Mouse (Mus musculus) layer of hippocampus, adult 2 months (tissue): Measurements from ENCODE around the gene Tsga10ip. TPM values are rescaled to one million over a fixed set of nuclear protein-coding genes. Genes with fewer than 3 reads are reported as not detected.

Experiments used
- DNase-seq, 2 experiments: peaks; one replicate each; pipeline ENCODE4 v3.0.0; 2022; ENCODE audit warnings: low spot score in 2 of 2
- H3K27ac ChIP-seq: fragments of 200-600 bp; 2 replicates; pipeline ENCODE4 v1.8.1; 2022
- H3K4me3 ChIP-seq: fragments of 200-600 bp; 2 replicates; pipeline ENCODE4 v1.8.1; 2022; ENCODE audit warnings: mild to moderate bottlenecking
- CTCF ChIP-seq: fragments of 200-600 bp; conservative IDR thresholded peaks from 2 replicates; pipeline ENCODE4 v1.8.1; 2022; ENCODE audit warnings: antibody characterized with exemption, mild to moderate bottlenecking, moderate library complexity
- long read RNA-seq, 2 experiments: library from polyadenylated mRNA; stranded (forward); transcript quantifications; one replicate each; pipeline ENCODE4 v2.0.0; 2021; ENCODE audit warnings: borderline mapping rate in 2 of 2
- total RNA-seq, 2 experiments: library from RNA; stranded (reverse); gene quantifications; 2 replicates each; pipeline ENCODE4 v1.2.3; 2021

Tsga10ip gene
- total RNA-seq: under 1 TPM; 0.20 to 0.37 TPM
- long read RNA-seq, experiment 1, partial matches to known transcripts: 0 of 1 reads
- long read RNA-seq, experiment 1, other reads (novel, unspliced or antisense): 1 of 1 reads
- long read RNA-seq, experiment 2: 0 reads

DNA sequence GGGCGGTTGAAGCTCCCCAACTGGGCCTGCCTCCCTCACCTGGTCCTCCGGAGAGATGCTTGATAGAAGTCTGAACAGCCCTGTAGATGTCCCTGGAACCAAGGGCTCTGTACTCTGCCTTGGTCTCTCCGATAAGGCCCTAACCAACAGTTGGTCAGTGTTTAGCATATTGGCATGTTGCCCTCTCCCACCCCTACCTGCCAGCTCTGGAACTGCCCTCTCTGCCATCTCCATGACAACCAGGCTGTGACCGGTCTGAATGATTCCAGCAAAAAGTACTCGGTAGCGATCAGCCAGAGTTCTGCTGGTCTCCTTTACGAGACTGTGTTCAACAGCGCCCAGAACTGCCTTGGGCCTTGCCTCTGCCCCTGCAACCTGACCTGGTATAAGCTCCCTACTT, at the start of gene Tsga10ip:
Gene Tsga10ip (minus strand): TSS at position 234 of the 400 bp plus-strand sequence.
- TF ChIP-seq CTCF: no peak
- no peak for DNase-seq
- Histone ChIP-seq H3K27ac (no peak within 1 kb of the TSS), H3K4me3 (no peak within 1 kb of the TSS)

DNA sequence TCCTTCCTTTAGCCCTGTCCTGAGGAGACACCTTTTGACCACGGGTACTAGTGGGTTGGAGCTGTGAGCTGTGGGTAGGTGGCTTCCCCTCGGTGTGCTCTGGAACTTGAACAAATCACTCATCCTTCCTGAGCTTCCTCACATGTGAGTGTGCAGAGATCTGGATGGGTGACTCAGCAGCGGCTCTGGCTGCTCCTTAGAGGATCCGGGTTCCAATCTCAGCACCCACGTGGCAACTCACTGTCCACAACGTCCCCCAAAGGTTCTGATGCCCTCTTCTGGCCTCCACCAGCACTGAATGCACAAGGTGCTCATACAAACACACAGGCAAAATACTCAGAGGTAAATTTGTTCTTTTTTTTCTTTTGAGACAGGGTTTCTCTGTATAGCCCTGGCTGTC, 49.4 kb upstream of the Tsga10ip start:
- DNase-seq: no peak
- Histone ChIP-seq H3K4me3 (no peak overlapping the region), H3K27ac (no peak overlapping the region)
- no peak for TF ChIP-seq CTCF

DNA sequence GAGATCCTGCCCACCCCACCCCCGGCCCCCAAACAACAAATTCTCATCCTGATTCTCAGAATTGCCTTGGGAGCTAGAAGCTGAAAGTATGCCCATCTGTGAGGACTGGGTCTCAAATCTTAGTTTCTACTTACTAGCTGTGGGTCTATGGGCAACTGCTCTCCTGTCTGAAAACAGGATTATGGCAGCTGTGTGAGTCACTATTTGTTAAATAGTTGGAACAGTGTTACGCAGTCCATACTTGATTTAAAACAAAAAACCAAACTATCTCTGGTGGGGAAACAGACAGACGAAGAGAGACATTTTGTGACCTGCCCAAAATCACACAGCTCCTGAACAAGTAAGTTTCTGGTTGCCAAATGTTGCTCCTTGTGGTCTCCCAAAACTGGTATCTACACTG, 47.3 kb upstream of the Tsga10ip start:
- no peak overlapping the region for H3K4me3 ChIP-seq
- TF ChIP-seq CTCF: no peak
- no peak overlapping the region for H3K27ac ChIP-seq
- DNase-seq: no peak

DNA sequence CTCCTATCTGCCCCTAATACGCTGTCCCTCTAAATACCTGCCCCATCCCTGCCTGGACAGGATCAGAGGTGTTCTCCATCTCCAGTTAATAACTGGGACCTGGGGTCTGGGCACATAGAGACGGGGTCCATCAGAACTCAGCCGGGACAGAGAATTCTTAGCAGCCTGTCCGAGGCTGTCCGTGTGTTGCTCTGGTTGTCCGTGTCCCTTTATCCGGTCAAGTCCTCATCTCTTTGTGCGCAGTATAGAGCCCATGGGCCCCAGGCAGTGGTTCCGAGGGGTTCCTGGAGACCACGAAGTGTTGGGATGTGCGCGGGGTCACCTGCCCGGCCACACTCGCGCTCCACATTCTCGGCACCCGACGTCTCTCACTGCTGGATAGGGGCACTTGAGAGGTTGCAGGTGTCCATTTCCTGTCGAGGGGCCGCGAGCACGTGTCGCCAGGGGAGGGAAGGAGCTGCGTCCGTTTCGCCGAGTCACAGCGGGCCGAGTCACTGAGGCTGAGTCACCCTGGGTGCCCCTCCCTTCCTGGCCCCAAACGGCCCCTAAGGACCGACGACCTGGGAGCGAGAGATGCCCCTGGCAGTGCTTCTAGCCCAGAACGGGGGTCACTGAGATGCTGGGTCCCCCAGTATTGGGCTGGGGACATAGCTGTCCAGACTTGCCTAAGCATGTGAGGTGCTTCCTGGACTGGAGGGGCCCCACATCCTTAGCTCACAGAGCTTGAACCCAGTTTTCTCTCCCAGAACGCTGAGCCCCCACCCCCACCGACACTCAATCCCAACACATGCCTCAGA, 46.2 kb upstream of the Tsga10ip start:
- DNase-seq: no peak
- no peak overlapping the region for H3K27ac ChIP-seq
- H3K4me3 ChIP-seq: peak overlapping the region; percentile 59
- TF ChIP-seq CTCF: no peak

DNA sequence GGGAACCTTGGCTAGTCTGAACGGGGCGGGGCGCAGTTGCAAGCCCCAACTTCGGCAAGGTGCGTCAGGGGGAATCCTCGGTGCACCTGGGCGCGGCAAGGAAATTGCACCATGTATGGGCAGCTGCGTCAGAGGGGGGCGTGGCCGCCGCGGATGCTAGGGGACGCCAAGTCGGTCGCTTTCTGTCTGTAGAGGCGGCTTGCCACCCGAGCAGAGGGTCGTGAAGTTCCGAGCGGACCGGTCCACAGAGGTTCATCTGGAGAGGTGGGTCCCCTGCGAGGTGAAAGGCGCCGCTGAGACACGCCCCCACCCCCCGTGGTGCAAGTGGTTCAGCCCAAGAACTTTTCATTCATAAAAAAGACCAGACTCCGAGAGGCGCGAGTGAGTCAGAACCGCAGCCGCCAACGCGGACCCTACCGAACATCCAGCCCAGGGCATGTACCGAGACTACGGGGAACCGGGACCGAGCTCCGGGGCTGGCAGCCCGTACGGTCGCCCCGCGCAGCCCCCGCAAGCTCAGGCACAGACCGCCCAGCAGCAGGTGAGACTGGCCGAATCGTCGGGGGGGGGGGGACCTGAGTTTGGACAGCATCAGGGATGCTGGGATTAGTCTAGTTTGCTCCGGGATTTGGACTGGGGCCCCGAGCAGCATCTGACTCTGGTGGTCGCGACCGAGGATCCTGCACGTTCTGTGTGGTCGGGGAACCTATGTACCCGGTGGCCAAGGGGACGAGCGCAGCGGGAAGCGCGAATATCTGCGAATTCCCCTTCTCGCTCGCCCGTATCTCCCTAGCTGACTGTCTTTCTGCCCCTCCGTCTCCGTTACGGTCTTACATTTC, 45.4 kb upstream of the Tsga10ip start, which contains the start of gene Fosl1:
Gene Fosl1 (plus strand): TSS at position 33 of the 839 bp plus-strand sequence.
- H3K27ac ChIP-seq: no peak within 1 kb of the TSS
- DNase-seq: peak; percentile 57 to 69
- no peak for TF ChIP-seq CTCF
- H3K4me3 ChIP-seq: peak within 1 kb of the TSS; percentile 59

DNA sequence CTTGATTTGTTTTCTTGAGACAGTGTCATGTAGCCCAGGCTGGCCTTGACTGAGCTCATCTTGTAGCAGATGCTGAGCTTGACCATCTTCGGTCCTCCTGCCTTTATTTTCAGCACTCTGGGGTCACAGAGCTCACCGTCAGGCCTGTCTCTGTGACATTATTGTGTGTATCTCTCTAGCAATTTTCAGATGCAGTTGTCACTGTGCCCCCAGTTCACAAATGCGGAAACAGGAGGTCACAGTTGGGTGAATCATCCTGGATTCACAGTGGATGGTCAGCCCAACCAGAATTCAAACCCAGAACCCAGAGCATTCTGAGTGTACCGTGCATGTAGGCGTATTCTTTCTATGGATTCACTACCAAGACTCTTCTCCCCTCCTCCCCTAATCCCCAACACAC, 43.4 kb upstream of the Tsga10ip start:
- DNase-seq: no peak
- TF ChIP-seq CTCF: no peak
- no peak overlapping the region for H3K4me3 ChIP-seq
- no peak overlapping the region for H3K27ac ChIP-seq

DNA sequence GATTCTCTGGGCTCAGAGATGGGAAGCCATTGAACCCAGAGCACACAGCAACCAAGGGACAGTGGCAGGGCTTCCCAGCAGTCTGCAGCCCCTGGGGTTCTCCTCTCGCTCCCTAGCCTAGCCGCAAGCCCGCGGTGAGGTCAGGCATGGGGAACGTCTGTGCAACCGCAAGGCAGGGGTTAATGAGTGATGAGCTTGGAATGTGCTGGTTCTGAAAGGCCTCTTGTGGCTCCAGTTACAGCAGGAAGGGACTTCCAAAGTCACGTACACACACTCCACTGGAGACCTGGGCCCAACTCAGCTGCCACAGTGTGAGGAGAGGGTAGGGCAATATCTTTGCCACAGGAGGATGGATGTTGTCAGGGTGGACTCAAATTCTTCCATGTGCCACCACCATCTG, 42.6 kb upstream of the Tsga10ip start:
- no peak for DNase-seq
- no peak for TF ChIP-seq CTCF
- no peak overlapping the region for H3K4me3 ChIP-seq
- no peak overlapping the region for H3K27ac ChIP-seq

DNA sequence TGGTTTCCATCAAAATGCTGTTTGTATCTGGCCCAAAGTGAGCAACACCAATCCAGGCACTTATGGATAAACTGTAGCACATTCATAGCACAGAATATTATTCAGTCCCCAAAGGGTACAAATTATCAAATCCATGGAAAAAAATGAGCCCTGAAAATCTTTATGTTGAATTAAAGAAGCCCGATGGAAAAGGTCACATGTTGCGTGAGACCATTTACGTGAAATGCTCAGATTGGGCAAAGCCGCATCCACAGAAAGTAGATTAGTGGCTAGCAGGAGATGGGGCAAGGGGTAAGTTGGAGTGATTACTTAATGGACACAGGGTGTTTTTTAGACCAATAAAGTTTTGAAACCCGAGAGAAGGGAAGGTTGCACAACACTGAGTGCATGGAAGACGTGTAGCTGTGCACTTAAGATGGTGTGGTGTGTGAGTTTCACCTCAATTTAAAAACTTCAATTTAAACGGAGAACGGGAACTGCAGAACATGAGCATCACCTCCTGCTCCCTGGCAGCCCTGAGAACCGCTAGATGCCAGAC, 42.1 kb upstream of the Tsga10ip start:
- no peak overlapping the region for H3K27ac ChIP-seq
- no peak overlapping the region for H3K4me3 ChIP-seq
- no peak for DNase-seq
- no peak for TF ChIP-seq CTCF

DNA sequence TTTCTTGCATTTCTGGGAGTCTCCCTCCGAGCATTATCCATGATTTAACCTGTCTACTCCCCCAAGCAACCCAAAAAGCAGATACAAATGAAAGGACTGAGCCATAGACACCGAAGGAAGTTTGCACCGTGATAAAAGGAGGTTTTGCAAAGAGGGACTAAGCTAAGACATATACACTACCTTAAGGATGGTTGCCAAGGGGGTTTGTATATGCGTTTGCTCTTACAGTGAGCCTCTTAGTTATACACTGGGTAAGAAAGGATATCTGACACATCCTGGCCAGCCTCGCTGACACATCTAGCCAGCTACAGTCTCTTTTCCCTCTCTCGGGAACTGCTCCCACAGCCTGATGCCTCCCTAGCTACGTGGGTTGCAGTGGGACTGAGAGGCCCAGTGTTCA, 31.6 kb upstream of the Tsga10ip start:
- DNase-seq: no peak
- TF ChIP-seq CTCF: no peak
- no peak overlapping the region for H3K4me3 ChIP-seq
- H3K27ac ChIP-seq: peak overlapping the region; percentile 54; the same call in 1 of the 2 replicates

DNA sequence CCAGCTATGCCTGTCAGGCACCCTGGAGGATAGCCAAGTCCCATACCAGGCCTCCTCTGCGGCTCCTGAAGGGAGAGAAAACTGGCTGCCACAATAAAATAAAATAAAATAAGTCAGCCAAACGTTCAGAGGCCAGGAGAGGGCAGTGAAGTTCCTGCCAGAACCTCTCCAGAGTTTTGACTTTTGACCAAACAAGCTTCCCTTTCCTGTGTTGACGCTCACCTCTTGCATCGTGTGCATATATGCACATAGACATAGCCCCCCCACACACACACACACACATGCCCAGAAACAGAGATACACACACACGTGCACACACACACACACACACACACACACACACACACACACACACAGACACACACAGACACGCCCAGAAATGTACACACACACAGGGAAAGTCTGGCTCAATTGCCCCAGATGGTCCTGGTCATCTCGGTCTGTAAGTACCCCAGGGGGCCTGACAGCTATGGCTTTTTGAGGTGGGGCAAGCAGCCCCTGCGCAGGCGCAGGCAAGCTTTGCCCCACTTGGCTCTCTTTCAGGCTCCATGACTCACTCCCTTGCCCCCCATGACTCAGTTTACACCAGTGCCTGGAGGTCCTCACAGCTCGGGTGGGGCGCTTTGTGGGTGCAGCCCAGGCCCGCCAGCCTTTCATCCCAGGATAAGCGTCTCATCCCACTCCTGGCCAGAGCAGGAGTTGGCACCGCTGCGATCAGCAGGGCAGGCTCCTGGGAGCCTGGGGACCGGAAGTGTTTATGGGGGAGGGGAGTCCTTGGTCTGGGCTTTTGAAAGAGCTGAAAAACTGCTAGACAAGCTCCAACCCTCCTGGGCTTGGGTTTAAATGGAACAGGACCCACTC, 30.9 kb upstream of the Tsga10ip start:
- no peak for DNase-seq
- peak overlapping the region; percentile 54; the same call in 1 of the 2 replicates for H3K27ac ChIP-seq
- H3K4me3 ChIP-seq: peak overlapping the region; percentile 26; the same call in 1 of the 2 replicates
- peak; percentile 66 for TF ChIP-seq CTCF

DNA sequence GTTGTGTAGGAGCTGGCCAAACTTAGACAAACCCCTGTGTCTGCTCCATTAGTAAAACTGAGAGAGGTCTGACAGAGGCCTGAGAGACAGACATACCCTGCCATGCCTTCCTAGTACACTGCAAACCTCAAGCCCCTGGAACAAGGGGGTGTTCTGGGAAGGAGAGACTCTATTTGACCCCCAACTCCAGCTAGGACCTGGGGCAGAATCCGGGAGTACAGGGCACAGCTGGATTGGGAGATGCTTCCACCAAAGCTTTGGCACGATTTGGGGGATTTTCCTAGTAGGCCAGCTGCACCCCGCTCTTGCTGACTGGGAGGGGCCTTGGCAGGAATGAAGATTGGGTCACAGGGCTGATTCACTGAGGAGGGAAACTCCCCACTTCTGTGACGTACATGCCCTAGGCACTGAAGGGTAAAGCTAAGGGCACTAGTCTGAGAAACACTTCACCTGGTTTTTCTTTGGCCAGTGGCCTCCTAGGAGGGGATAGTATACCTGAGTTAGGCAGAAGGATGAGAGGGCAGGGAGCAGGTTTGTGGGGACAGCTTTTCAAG, 29.7 kb upstream of the Tsga10ip start:
- H3K4me3 ChIP-seq: no peak overlapping the region
- no peak for TF ChIP-seq CTCF
- no peak overlapping the region for H3K27ac ChIP-seq
- DNase-seq: no peak

DNA sequence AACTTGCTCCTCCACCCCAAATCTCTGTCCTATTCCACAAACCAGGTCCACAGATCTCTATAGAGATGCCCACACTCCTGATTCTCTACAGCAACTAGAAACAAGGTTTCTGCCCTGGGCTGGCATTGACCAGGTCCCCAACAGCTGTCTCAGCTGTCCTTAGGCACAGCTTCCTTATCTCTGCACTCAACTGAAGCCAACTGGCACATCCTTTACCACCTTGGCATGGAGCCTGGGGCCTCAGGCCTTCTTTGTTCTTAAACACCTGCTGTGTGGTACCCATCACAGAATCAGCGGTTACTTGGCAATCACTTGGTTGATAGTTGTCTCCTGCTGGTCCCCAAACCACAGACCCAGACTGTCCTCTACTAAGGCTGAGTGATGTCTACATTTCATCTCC, 28.1 kb upstream of the Tsga10ip start:
- TF ChIP-seq CTCF: no peak
- H3K4me3 ChIP-seq: no peak overlapping the region
- no peak overlapping the region for H3K27ac ChIP-seq
- DNase-seq: no peak
